Mouse (Mus musculus) spleen, postnatal 36 days (tissue): ENCODE measurements around the gene Elmo2.

Experiments
- DNase-seq, 2 experiments: peaks; one replicate each; pipeline ENCODE4 v3.0.0; 2022; ENCODE audit warnings: low spot score in 2 of 2, mixed read lengths in 1 of 2

Elmo2 gene

GRCm38 (mm10) chr2:165257151-165257834 is 69.0 kb downstream of the Elmo2 start:
- DNase-seq, result no peak

DNA sequence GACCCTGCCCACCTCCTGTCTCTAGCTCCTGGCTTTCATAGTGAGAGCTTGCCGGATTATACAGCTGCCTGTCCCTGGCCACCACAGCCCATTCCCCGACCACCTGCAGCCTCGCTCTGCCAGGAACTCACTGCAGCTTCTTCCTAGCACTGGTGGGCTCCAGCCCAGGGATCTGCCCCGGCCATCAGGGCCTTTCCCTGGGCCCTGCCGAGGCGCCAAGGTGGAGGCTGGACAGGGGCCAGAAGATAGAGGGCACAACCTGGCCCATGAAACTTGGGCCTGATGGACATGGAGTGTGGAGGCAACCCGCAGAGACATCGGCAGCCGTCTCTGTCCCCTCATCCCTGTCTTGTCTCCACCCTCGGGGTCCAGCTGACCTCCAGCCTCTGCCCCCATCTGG is 70.1 kb downstream of the Elmo2 start:
- no peak for DNase-seq

- no peak for DNase-seq
Observed at GRCm38 (mm10) chr2:165253867-165254266, 72.4 kb downstream of the Elmo2 start.

DNA sequence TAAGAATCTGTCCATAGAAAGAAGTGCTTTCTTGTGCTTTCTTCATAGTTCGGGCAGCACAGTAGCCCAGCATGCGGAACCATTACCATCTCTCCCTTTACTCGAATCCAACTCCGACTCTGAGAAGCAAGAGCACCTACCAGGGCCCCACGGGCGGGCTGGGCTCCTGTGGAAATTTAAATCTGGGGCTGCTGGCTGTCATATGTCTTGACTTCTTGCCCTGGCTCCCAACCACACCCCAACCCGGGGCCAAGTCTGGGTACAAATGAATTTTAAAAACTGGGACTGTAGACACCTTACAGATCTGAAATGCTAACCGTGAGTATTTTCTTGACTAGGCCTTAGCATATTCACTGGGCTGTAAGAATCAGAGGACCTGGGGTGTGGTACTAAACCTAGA is 73.0 kb downstream of the Elmo2 start:
- DNase-seq, result no peak

GRCm38 (mm10) chr2:165252801-165253200 is 73.5 kb downstream of the Elmo2 start:
- DNase-seq, result no peak

- DNase-seq, result no peak
Observed at GRCm38 (mm10) chr2:165252381-165252780, 73.9 kb downstream of the Elmo2 start.

DNA sequence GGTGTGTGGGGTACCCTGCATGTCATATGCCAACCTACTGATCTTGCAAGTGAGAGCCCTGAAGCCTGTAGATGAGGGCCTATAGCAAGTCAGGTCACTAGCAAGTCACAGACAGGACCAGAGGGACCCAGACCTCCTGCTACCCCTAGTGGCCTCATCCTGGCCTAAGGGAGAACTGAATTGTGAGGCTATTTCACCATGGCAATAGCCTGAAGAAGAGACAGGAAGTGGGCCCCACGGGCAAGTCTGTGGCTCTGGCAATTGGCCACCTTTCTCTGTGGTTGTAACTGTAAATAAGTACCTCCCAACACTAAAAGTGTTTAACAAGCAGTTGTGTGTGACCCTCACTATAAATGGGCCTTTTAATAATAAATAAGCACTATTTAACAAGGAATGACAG is 75.4 kb downstream of the Elmo2 start:
- DNase-seq, result peak in 1 of 2 experiments; percentile 11

DNA sequence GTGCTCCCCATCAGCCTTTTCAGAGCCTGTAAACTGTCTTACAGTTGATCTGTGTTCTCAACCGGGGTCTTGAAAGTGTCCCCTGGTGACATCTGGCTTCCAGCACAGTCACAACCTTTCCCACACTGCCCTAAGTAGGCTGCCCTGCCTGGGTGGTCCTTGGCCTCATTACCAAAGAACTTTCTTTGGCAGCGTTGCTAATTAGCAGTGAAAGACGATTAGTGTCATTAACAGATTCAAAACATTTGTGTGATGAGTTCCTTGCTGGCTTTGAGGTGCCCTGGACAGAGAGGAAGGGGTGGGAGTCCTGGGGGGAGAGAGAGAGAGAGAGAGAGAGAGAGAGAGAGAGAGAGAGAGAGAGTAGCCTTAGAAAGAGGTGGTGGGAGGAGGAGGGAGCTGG is 77.3 kb downstream of the Elmo2 start:
- no peak for DNase-seq

DNA sequence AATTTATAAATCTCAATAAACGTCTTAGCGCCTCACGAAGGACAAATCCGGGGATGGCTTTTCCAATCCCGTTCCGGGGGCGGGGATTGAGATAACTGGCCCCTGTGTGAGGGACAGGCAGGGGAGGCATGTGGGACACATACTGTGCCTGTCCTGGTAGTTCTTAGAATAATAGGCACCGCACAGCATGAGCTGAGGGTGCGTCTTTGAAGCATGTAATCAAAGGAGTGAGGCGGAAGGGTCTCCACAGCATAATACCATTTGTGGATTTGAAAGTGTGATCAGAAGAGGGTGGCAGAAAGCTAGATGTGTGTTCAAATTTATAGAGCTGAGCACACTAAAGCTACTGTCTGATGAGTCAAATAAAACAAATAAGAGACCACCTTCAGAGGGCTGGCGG is 79.9 kb downstream of the Elmo2 start:
- DNase-seq, result no peak

DNA sequence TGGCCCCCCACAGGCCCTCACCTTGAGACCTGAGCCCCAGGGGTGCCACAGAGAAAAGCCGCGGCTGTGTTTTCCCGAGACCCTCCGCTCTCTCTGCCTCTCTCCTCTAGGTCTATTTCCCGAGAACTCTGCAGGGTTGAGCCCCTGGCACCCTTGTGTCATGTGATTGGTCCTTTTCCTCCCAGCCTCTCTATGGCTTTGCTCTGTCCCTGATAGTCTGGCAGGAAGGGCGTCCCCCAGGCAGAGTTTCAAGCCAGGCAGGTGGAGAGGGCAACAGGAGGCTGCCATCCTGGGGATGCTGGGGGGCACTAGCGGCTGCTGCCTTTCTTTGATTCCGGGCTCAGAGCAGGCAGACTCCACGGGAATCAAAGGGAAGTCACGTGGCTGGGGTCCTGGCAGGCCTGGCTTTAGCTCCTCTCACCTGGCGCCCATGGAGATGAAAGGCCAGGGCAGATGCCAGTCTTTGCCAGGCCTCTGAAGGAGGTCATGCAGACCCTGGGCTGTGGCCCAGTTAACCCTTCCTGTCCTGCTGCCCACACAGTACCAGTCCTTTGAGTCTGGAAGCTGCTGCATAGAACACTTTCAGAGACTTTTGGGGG is 83.1 kb downstream of the Elmo2 start:
- DNase-seq, result no peak

DNA sequence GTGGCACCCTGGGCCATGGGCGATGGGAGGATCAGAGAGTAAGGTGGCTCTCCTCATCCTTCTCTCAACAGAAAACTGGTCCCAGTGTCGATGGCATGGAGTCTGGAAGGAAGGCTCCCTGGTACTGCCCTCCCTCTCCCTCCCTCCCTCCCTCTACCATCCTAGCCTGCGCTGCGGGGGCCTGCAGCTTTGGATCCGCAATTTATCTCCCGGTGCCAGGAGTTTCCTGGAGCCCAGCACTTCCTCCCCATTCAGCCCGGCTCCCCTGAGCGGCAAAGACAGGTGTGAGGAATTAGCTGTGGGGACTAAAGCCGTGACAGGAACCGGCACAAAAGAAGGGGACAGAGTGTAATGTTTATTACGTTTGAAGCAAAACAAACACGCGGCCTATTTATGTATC is 83.7 kb downstream of the Elmo2 start:
- no peak for DNase-seq

DNA sequence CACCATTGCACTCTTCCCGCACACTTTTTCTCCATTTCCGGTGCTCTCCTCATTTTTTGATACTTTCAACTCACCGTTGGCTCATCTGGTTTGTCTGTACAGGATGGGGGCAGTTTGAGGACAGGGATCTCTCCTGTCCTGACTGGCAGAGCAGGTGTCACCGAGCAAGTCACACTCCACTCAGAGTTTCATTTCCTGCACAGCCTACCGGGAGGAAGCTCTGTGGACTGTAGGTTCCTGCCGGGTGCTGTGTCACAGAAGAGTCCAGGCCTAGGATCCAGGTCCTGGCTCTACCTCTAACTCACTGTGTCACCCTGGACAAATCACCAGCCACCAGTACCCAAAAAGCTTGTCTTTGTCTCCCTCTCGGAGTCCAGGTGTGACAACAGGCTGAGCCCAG is 84.5 kb downstream of the Elmo2 start:
- DNase-seq, result no peak

GRCm38 (mm10) chr2:165240371-165240770 is 85.9 kb downstream of the Elmo2 start:
- no peak for DNase-seq

- no peak for DNase-seq
Observed at GRCm38 (mm10) chr2:165239533-165240144, 86.6 kb downstream of the Elmo2 start.

- no peak for DNase-seq
Observed at GRCm38 (mm10) chr2:165238416-165239145, 87.7 kb downstream of the Elmo2 start.
